Mouse (Mus musculus): ENCODE data around the gene Adk.

DNA sequence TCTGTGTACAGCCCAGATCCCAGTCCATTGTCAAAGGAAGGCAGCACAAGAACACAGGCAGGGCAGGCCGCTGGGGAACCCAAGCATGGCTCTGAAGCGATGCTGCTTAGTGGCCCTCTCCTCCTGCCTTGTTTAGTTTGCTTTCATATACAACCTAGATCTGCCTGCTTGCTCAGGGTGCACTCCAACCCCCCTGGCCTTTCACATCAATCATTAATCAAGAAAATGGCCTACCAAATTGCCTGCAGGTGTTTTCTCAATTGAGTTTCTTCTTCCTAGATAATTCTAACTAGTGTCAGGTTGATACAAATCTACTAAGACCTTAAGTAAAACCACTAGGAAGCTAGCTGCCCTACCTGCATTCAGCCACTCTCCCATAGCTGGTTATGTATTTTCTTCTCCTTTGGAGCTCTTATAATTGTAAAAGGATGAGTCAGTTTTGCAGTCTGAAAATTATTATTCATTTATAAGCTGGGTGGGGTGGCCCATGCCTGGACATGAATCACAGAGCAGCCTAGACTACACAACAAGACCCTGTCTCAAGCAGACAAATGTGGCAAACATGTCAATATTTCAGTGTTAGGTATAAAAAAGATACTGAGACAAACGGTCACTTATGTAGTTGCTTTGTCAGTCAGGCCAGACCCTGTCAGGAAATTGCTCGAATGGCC lies 35.2 kb downstream of the Adk start:
- TF ChIP-seq CTCF (IDR thresholded peaks at IDR 0.05; ENCODE audit: control insufficient read depth, insufficient read depth, insufficient replicate concordance, low read depth, low read length) (no peak), POLR2A (IDR thresholded peaks at IDR 0.05; ENCODE audit: control insufficient read depth, low read depth, low read length) (no peak)
